Mouse (Mus musculus) midbrain, embryonic 12.5 days (tissue): Measurements from ENCODE around the gene Ndufaf3. TPM values are rescaled to one million over a fixed set of nuclear protein-coding genes. Genes with fewer than 3 reads are reported as not detected.

Source experiments
- ATAC-seq: fragments of 200-750 bp; cut with Nextera tagmentation; 2 replicates; pipeline ENCODE4 v1.8.0; 2017; ENCODE audit warnings: low read depth, moderate TSS enrichment, moderate library complexity; ENCODE audit not compliant: low FRiP score
- H3K27ac ChIP-seq: fragments of 300-500 bp; sonication (generic); replicated peaks from 2 replicates; pipeline ENCODE4 v1.5.1; 2016; ENCODE audit warnings: mild to moderate bottlenecking
- H3K27me3 ChIP-seq: fragments of 300-500 bp; sonication (generic); 2 replicates; pipeline ENCODE4 v1.6.1; 2016; ENCODE audit warnings: mild to moderate bottlenecking
- H3K36me3 ChIP-seq: fragments of 300-500 bp; sonication (generic); 2 replicates; pipeline ENCODE4 v1.6.1; 2016
- H3K4me1 ChIP-seq: fragments of 300-500 bp; sonication (generic); 2 replicates; pipeline ENCODE4 v1.6.1; 2016
- H3K4me2 ChIP-seq: fragments of 300-500 bp; sonication (generic); replicated peaks from 2 replicates; pipeline ENCODE4 v1.6.1; 2016; ENCODE audit warnings: mild to moderate bottlenecking, moderate library complexity
- H3K4me3 ChIP-seq: fragments of 300-500 bp; sonication (generic); 2 replicates; pipeline ENCODE4 v1.5.1; 2016; ENCODE audit warnings: mild to moderate bottlenecking
- H3K9ac ChIP-seq: fragments of 300-500 bp; sonication (generic); replicated peaks from 2 replicates; pipeline ENCODE4 v1.6.1; 2016; ENCODE audit warnings: mild to moderate bottlenecking, moderate library complexity
- H3K9me3 ChIP-seq: fragments of 300-500 bp; sonication (generic); 2 replicates; pipeline ENCODE4 v1.6.1; 2016; ENCODE audit warnings: mild to moderate bottlenecking
- WGBS: fragments of 180-500 bp; shearing (Covaris S2); methylation state at CpG from one replicate; pipeline ENCODE4 v1.1.7; 2016; 5-methylcytosine and 5-hydroxymethylcytosine counted together
- polyA plus RNA-seq: library from polyadenylated mRNA; unstranded; fragments of >200 nt; fragmentation: Nextera tagmentation; extraction: Ambion mirVana; gene quantifications from 2 replicates; pipeline ENCODE4 v1.2.1, GENCODE M21; 2016

The Ndufaf3 gene
- polyA plus RNA-seq, 1 experiment from 2014 or later = 56.9 TPM

DNA sequence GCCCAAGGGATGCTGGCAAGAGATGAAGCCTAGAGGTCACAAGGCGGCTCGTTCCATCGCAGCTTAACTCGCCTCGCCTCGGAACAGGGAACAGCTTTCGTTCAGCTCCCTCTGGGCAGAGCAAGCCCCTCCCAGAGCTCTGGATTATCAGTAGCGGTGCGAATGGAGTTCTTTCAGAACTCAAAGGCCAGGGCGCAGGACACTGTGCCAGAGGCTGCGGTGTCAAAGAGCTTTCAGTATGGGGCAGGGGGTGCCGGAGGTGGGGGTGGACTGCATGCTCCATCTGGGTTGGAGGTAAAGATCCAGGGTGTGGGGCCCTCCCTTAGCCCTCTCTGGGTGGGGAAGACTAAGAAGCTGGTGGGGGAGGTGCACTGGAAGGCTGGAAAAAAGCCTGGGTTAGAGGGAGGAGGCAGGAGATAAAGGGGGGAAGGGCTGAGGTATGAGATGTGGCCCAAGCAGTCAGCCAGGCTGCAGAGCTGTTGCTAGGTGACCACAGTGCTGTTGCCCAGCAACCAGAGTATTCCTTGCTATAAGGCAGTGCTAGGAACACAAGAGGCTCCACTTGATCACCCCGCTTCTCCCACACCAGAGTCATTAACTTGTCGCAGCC lies 20.4 kb upstream of the Ndufaf3 start:
- Histone ChIP-seq H3K9ac (peak overlapping the region; percentile 39), H3K4me3 (peak overlapping the region; percentile 27), H3K4me1 (peaks cover 40% of the 10 kb centered on the region), H3K9me3 (no peaks in the 10 kb centered on the region), H3K4me2 (peak overlapping the region; percentile 53), H3K27ac (peak overlapping the region; percentile 99), H3K36me3 (peaks cover 6% of the 10 kb centered on the region; the same call in 1 of the 2 replicates), H3K27me3 (peaks cover 28% of the 10 kb centered on the region; the same call in 1 of the 2 replicates)
- WGBS = under 1% methylated on average over 14 of the region's 14 CpGs
- ATAC-seq = peak; percentile 98

DNA sequence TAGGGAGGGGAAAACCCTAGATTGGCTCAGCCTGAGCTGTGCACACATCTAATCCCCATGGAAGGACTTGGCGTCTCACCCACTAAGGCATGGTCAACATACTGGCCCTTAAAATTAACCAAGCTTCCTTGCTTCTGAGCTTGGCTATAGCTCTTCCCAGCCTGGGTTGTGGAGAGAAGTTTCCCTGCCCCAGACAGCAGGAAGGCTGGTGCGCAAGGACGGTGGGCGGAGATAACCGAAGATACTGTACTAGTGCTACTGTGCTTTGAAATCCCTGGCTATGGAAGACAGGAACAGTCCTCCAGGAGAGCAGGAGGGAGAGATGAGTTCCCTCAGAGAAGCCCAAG lies 12.1 kb upstream of the Ndufaf3 start:
- H3K9ac ChIP-seq = peak overlapping the region; percentile 94
- peaks cover 47% of the 10 kb centered on the region for H3K4me1 ChIP-seq
- H3K4me2 ChIP-seq = peak overlapping the region; percentile 89
- H3K27me3 ChIP-seq = peaks cover 32% of the 10 kb centered on the region
- no peak for ATAC-seq
- peak overlapping the region; percentile 83 for H3K4me3 ChIP-seq
- 54% methylated on average over 5 of the region's 5 CpGs for whole genome bisulfite sequencing
- no peaks in the 10 kb centered on the region for H3K9me3 ChIP-seq
- H3K27ac ChIP-seq = peak overlapping the region; percentile 97
- peaks cover 39% of the 10 kb centered on the region for H3K36me3 ChIP-seq

GRCm38 (mm10) chr9:108578545-108579343 lies 11.5 kb upstream of the Ndufaf3 start, which contains the start of gene Wdr6:
TSS of gene Wdr6 (minus strand) at chr9:108578739.
- Histone ChIP-seq H3K9ac (peak within 1 kb of the TSS; percentile 94), H3K27me3 (peaks cover 32% of the 10 kb centered on the region), H3K9me3 (no peaks in the 10 kb centered on the region), H3K4me2 (peak within 1 kb of the TSS; percentile 89), H3K4me3 (peak within 1 kb of the TSS; percentile 83), H3K27ac (peak within 1 kb of the TSS; percentile 97), H3K4me1 (peaks cover 53% of the 10 kb centered on the region), H3K36me3 (peaks cover 40% of the 10 kb centered on the region)
- peak; percentile 97 for ATAC-seq
- 3% methylated on average over 51 of the region's 51 CpGs for WGBS

DNA sequence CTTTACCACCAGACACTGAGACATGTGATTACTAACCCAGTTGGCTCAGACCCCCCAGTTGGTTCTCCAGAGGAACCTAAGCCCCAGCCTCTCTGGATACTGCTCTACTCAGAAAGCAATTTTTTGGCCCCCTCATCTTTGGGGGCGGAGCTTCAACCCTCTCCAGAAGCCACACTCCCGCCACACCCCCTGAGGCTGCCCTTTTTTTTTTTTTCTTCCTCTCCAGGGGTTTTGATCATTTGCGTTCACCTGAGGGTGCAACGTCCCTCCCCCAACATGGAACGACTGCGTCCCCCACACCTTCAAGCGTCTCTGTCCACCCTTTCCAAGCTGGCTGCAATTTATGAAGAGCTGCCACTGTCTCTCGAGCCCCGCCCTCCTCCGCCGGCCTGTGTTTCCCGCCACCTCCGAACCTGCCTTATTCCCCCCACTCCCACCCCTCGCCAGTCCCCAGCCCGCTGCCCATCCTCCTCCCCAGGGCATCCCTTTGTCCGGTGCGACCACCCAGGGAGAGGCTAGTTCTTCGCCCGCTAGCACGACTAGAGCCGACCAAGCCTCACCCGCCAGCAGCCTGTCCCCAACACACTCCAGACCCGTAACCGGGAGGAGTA lies 10.8 kb upstream of the Ndufaf3 start:
- Histone ChIP-seq H3K9ac (peak overlapping the region; percentile 94), H3K4me3 (peak overlapping the region; percentile 83), H3K27me3 (peaks cover 28% of the 10 kb centered on the region), H3K36me3 (peaks cover 44% of the 10 kb centered on the region), H3K4me2 (peak overlapping the region; percentile 89), H3K9me3 (no peaks in the 10 kb centered on the region), H3K4me1 (peaks cover 59% of the 10 kb centered on the region), H3K27ac (peak overlapping the region; percentile 97)
- peak; percentile 75 for ATAC-seq
- WGBS = under 1% methylated on average over 23 of the region's 24 CpGs

DNA sequence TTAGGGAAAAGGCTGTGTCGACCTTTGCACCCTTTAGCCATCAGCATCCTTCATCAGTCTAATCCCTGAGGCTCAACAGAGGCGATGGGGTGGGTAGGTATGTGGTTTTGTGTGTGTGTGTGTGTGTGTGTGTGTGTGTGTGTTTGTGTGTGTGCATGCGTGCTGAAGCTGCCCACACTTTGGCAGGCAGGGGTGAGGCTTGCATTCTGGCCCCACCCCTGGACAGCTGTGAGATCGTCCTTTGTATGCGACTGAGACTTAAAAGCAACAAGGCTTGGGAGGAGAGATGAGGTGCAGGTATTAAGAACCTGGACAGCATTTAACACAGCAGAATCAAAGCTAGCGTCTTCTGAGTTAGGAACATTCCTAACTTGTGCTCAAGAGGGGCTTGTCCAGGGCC lies 9.8 kb upstream of the Ndufaf3 start:
- no peak for ATAC-seq
- H3K4me3 ChIP-seq = peak overlapping the region; percentile 83
- H3K4me2 ChIP-seq = peak overlapping the region; percentile 89
- peak overlapping the region; percentile 94 for H3K9ac ChIP-seq
- H3K36me3 ChIP-seq = peaks cover 46% of the 10 kb centered on the region
- H3K27ac ChIP-seq = no peak overlapping the region
- peaks cover 22% of the 10 kb centered on the region for H3K27me3 ChIP-seq
- no peaks in the 10 kb centered on the region for H3K9me3 ChIP-seq
- WGBS = 61% methylated on average over 6 of the region's 6 CpGs
- H3K4me1 ChIP-seq = peaks cover 59% of the 10 kb centered on the region

DNA sequence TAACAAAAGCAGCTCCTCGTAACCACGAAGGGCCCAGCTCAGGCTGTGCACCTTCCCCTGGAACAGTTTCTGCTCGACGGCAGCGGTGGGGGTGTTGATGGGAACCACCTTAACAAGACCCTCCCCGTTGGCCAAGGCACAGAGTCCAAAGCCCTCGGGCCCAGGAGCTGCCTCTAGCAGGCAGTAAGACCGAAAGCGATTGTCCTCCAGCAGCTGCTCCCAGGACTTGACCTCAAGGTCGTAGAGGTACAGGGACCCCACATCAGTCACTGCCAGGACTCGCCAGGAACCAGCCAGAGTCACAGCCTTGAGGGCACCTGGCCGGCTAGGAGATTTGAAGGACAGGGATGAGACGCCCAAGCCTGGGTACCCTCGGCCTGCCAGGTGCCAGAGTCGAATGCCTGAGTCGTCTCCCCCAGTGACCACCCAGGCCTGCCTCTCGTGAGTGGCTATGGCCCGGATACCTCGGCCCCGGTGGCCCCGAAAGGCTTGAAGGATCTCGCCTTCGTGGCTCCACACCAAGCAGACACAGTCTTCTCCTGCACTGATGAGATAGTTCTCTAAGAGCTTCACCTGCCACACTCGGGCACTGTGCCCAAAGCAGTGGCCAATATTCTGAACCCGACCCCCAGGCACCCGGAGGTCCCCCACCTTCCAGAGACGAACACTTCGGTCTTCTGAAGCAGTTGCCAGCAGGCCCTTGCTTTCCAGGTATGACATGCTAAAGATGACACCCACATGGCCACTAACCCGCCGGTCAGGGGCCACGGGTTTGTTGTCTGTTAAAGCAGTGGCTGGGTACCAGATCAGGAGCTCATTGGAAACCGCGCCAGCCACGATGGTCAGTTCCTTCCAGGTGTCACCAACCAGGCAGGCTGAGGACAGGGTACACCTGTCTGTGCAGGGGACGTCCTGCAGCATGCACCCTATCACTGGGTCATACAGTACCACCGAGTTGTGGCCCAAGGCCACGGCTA lies 8.4 kb upstream of the Ndufaf3 start:
- 92% methylated on average over 37 of the region's 37 CpGs for WGBS
- Histone ChIP-seq H3K27ac (no peak overlapping the region; the same call in 1 of the 2 replicates), H3K4me1 (peaks cover 62% of the 10 kb centered on the region)

GRCm38 (mm10) chr9:108574921-108575320 lies 7.7 kb upstream of the Ndufaf3 start:
- peaks cover 49% of the 10 kb centered on the region for H3K36me3 ChIP-seq
- H3K27me3 ChIP-seq = peaks cover 4% of the 10 kb centered on the region
- peak overlapping the region; percentile 4; the same call in 1 of the 2 replicates for H3K4me3 ChIP-seq
- WGBS = 87% methylated on average over 12 of the region's 12 CpGs
- H3K4me2 ChIP-seq = 0 out of 2 replicates have a peak overlapping the region, but pooled peaks have one; percentile 89
- H3K4me1 ChIP-seq = peaks cover 69% of the 10 kb centered on the region
- H3K9ac ChIP-seq = peak overlapping the region; percentile 26; the same call in 1 of the 2 replicates
- H3K9me3 ChIP-seq = no peaks in the 10 kb centered on the region
- no peak overlapping the region; the same call in 1 of the 2 replicates for H3K27ac ChIP-seq
- no peak for ATAC-seq

More for the DNA sequence above, 8.4 kb upstream of the Ndufaf3 start:
- H3K9ac ChIP-seq = no peak overlapping the region; the same call in 1 of the 2 replicates
- peaks cover 49% of the 10 kb centered on the region for H3K36me3 ChIP-seq
- H3K4me3 ChIP-seq = peak overlapping the region; percentile 83; the same call in 1 of the 2 replicates
- H3K27me3 ChIP-seq = peaks cover 11% of the 10 kb centered on the region
- H3K4me2 ChIP-seq = peak overlapping the region; percentile 89
- no peaks in the 10 kb centered on the region for H3K9me3 ChIP-seq
- no peak for ATAC-seq

GRCm38 (mm10) chr9:108573774-108574690 lies 6.8 kb upstream of the Ndufaf3 start:
- H3K36me3 ChIP-seq = peaks cover 49% of the 10 kb centered on the region
- H3K4me3 ChIP-seq = 0 out of 2 replicates have a peak overlapping the region, but pooled peaks have one; percentile 8
- no peak for ATAC-seq
- H3K27me3 ChIP-seq = no peaks in the 10 kb centered on the region
- no peaks in the 10 kb centered on the region for H3K9me3 ChIP-seq
- H3K4me2 ChIP-seq = peak overlapping the region; percentile 26
- peak overlapping the region; percentile 54 for H3K27ac ChIP-seq
- WGBS = 54% methylated on average over 26 of the region's 26 CpGs
- peaks cover 66% of the 10 kb centered on the region for H3K4me1 ChIP-seq
- H3K9ac ChIP-seq = peak overlapping the region; percentile 41; the same call in 1 of the 2 replicates

DNA sequence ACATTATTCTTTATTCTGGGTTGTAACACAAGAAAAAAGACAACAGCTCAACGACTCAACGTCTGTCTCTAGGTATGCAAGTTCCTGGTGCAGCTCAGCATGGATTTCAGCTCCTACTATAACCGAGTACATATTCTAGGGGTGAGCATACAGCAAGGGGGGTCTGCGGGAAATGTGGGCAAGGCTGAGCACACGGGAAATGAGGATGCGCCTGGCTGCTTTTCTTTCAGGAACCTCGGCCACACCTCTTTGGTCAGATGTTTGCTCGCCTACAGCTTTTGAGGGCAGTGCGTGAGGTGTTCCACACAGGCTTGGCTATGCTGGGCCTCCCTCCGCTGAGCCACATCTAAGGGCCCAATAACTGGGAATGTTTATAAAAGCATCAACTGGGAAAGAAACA lies 5.1 kb upstream of the Ndufaf3 start:
- WGBS = 85% methylated on average over 10 of the region's 10 CpGs
- Histone ChIP-seq H3K4me3 (no peak overlapping the region), H3K4me2 (no peak overlapping the region), H3K9ac (no peak overlapping the region), H3K4me1 (peaks cover 71% of the 10 kb centered on the region), H3K9me3 (no peaks in the 10 kb centered on the region), H3K36me3 (peaks cover 49% of the 10 kb centered on the region), H3K27me3 (no peaks in the 10 kb centered on the region), H3K27ac (no peak overlapping the region)
- no peak for ATAC-seq

GRCm38 (mm10) chr9:108571401-108571973 lies 4.3 kb upstream of the Ndufaf3 start:
- H3K4me3 ChIP-seq = no peak overlapping the region
- no peak overlapping the region for H3K9ac ChIP-seq
- H3K4me1 ChIP-seq = peaks cover 63% of the 10 kb centered on the region
- H3K27me3 ChIP-seq = no peaks in the 10 kb centered on the region
- H3K27ac ChIP-seq = no peak overlapping the region
- H3K4me2 ChIP-seq = no peak overlapping the region
- 92% methylated on average over 16 of the region's 16 CpGs for WGBS
- ATAC-seq = no peak
- peaks cover 49% of the 10 kb centered on the region for H3K36me3 ChIP-seq
- no peaks in the 10 kb centered on the region for H3K9me3 ChIP-seq
